Mouse (Mus musculus) adrenal gland, postnatal 4 days (tissue): ENCODE measurements around the gene Cdh18. TPM values are rescaled to one million over a fixed set of nuclear protein-coding genes. Genes with fewer than 3 reads are reported as not detected.
"Not testable (repeated sequence)": the region's sequence is repeated elsewhere in the genome, so short reads cannot be mapped to it uniquely, and the experiment has no call there.

ENCODE experiments used
- DNase-seq, 2 experiments: peaks; one replicate each; pipeline ENCODE4 v3.0.0; 2021 to 2022; ENCODE audit warnings: low spot score in 2 of 2, mixed read lengths in 2 of 2
- long read RNA-seq, 2 experiments: library from polyadenylated mRNA; stranded (forward); transcript quantifications; one replicate each; pipeline ENCODE4 v2.0.0; 2021
- total RNA-seq, 2 experiments: library from RNA; stranded (reverse); gene quantifications; 2 replicates each; pipeline ENCODE4 v1.2.3; 2021

The Cdh18 gene
- 1 to 10 TPM; 2.5 to 2.7 TPM for total RNA-seq
- long read RNA-seq, experiment 1: 0 reads
- long read RNA-seq, experiment 2: 0 reads

DNA sequence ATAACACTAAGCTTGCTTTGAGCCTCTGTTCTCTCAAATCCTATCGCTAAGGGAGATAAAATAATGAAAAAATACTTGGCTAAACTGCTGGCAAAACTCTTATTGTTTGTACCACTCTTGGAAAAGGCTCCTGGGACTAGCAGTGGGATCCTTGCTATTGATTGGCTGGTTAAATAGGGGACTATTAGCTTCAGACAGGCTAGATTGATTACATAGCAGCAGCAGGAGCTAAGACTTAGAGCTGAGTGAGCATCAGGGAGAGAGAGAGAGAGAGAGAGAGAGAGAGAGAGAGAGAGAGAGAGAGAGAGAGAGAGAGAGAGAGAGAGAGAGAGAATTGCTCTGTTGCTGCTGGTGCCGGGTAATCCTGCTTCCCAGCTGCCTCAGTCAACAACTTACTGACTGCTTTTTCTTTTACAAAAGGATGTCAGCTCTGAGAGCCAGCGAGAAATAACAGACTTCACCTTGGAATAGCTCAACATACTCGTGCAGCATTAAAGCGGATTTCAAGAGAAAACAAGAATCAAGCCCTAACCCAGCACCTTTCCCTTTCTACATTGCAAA lies at the start of gene Cdh18:
Gene Cdh18, plus strand, starts transcription at position 312 of the 561 bp plus-strand sequence.
- DNase-seq: no peak

DNA sequence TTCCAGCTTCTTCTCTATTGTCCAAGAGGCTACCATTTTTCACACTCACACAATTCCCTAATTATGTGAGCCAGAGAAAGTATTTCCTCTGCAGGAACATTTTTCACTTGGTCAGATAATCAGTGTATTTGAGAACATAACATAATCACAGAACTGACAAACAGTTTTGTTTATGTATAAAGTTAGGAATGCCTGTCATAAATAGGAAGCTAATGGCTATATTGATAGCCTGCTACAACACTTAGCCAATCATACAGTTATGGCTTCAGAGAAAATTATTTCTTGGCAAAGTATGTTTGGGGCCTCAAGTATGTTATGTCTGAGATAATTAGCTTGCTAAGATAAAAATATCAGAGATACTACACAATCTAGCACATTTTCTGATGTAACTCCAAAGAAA lies 37.6 kb upstream of the Cdh18 start:
- no peak for DNase-seq

DNA sequence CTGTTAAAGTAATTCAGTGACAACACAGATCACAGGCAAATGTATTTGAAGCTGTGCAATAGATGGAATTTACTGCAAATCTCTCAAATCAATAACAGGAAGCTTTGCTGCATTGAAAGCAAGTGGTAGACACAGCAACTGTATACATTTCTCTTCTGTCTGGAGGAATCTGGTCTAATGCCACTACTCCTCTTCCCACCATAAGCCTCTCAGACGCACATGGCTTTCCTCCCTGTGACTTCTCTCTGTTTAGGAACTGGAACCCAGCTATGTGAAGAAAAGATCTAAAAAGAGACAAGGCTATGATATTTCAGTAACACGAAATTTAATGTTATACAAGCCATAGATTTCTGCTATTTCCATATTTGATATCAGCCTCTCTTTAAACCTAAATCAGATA lies 13.0 kb upstream of the Cdh18 start:
- DNase-seq: no peak

DNA sequence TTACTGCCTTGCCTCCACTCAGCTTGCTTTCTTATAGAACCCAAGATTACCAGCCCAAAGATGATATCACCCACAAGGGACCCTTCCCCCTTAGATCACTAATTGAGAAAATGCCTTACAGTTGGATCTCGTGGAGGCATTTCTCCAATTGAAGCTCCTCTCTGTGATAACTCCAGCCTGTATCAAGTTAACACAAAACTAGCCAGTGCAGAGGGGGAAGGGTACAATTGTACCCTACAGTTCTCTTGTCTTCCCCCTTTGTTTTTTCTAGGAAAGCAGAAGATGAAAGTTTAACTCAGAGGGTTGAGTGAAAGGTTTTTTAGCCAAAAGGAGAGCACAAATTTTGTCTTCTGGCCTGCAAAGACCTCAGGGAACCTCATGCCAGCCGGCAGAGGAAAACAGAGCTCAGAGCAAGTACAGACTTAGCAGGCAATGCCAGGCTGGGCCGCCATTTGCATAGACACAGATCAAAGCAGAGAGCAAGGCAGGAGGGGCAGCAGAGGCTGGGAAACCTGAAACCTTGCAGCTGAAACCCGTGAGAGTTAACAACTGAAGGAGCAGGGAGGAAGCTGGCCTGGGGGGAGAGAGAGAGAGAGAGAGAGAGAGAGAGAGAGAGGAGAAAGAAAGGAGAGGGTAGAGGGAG lies 29.3 kb downstream of the Cdh18 start:
- no peak for DNase-seq

DNA sequence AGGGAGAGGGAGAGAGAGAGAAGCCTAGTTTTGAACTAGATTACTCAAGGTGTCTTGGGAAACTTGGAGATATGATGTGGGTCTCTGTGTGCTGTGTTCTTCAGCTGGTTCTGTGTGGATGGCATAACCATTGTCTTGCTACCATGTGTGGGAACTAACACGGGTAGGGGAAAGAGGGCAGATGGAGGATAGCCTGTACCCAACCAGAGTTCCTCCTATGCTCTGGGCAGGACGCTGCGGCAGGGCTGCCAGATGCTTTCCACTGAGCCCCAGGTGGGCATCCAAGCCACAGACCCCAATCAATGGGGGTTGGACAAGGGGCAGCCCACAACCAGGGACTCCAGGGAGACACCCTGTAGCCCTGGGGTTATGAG lies 29.8 kb downstream of the Cdh18 start:
- no peak for DNase-seq

DNA sequence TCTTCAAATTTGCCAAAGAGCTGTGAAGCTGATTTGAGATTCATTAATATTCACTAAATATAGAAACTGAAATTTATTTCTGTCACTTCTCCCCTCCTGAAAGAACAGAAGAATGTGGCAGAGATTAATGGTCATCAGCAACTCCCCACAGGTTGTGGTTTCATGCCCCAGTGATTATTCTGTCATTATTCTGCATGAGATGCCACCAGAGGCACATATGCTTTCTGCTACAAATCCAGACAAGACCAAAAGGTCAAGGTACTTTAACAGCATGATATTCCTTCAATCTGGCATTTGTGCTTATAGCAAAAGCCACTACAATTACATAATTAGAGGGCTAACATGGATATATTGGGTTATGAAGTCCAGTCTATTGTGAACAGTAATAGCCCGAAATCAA lies 35.8 kb downstream of the Cdh18 start:
- no peak for DNase-seq

DNA sequence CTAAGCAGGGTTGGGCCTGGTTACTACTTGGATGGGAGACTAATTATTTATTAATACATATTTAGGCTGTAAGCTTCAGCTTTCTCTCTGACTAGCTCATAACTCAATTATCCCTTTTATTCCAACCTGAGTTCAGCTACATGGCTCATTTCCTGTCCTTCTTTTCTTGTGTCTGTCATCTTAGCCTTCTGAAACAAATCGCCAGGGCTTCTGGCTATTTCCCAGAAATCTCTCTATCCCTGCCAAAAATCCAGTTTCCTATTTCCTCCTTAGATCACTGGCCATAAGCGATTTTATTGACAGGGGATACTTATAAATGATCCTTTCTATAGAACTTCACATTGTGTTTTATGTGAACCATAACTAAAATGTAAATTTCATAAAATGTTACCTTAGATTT lies 167.6 kb downstream of the Cdh18 start:
- no peak for DNase-seq

DNA sequence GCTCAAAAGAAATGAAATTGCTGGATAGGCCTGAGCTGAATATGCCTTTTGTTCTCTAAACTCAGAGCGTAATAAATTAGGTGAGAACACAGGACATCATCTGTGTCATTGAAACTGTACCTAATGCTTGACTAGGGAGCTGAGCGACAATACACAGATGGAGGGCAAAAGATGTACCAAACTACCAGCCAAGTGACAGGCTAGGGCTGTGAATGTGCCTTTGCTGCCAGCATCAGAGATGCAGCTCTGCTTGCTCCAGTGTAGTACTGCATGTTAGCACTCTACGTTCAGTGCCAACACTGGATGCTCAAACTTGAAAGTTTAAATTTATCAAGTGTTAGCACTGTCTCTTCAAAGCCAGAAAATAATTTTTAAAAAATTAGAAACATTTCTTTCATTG lies 168.9 kb downstream of the Cdh18 start:
- no peak for DNase-seq

DNA sequence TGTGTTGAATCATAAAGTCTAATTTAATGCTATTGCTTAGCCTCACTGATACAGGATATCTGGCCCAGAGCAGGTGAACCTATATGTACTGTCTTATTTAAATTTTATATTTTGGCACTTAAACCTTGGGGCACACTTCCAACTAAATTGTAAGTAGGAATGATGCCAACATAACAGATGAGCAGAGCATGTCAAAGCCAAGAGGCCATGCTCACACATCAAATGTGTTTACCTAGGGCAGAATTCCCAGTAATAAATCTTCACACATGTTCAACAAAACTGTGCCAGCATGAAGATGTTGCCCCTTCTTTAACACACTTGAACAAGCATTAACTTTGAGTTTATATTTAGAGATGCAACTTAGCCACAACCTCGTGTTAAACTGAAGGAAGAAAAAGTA lies 177.8 kb downstream of the Cdh18 start:
- DNase-seq: no peak

DNA sequence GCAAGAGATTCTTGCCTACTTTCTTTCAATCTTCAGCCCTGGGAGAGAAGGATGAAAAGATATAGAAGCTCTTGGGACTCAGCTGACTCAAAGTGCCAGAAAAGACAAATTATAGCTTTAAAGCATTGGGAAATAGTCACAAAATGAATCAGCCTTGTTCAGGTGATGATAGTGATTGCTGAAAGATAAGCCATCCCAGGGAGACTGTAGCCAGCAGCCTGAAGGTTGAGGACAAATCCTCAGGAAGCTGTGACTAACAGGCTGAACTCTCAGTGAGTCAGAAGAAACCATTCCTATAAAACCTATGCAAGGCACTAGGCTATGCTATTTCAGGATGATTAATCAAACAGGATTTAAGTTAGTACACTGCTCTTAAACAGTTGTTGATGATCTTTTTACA lies 184.2 kb downstream of the Cdh18 start:
- DNase-seq: no peak

DNA sequence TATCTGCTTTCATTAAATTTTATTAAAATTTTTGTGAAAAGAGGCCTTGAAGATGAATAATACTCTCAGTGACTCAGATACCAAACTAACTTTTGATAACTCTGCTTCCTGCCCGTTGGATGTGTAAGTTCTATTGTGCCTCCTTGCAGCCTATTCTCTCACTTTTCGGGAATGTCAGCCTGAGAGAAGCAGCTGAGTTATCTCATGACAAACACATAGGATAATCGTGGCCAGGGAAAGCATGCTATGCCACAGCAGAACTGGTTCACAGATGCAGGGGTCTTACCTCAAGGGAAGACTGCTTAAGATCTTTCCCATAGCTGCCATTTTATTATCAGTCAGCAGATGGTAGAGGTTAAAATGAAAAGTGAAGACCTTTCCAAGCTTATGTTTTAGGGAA lies 187.3 kb downstream of the Cdh18 start:
- DNase-seq: no peak

DNA sequence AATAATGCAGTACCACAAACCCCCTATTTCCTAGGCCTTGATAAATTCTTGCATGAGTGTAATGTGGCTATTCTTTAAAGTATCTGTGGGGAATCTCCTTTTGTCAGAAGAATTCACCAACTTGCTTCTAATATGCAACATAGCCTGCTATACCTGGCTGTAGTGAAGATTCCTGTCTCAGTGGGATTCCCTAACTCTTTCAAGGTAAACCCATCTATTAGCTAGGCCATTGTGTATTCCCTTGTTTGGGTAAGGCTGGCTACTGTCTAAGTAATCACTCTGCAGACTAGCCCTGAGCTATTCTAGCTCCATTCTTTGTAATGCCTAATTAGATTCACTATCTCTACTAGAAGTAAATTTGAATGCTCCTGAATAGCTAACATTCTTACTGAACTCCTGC lies 212.4 kb downstream of the Cdh18 start:
- DNase-seq: not testable (repeated sequence)

DNA sequence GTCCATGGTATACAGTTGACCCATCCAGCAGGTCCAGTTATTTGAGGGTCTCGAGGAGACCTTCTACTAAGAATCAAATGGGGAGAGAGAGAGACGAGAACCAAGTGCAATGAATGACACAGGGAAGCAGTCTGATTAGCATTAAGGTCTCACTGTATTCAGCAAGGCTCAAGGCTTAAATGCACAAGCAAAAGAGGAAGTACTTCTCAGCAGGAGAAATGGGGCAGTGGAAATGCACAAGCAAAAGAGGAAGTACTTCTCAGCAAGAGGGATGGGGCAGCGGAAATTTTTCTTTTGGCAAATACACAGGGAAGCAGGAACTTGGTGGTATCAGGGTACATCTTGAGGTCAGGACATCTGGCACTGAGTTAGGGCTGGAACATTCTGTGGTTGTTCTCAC lies 217.8 kb downstream of the Cdh18 start:
- DNase-seq: not testable (repeated sequence)

DNA sequence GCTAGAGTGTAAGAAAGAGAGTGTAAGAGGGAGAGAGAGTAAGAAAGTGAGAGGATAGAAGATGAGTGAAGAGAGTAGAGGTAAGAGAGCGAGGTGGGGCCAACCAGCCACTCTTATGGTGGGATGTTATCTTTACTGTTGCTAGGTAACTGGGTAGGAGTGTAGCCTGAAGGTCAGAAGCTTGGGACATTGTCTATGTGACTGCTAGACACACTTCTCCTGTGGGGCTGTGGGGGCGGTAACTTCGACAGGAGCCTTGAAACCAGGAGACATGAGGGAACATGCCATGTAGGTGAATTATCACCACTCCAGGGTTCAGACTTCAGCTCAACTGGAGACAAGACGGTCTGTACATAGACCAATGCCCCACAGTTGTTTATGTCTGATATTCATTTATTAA lies 227.5 kb downstream of the Cdh18 start:
- no peak for DNase-seq

DNA sequence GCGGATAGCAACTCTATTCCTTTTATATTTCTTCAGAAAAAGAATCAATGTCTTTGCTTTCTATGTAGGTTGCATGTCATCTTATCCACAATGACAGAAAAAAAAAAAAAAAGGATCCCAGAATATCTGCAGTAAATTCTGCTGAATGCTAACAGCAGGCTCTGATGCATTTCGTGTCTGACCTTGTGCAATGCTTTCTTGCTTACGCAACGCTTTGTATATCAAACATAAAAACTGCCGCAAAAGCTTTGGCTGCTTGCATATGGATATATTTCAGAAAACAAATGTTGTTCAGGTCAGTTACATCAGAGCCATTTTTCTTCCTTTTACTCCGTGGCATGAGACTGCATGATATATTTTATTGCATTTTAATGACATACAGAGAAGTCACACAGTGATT lies 240.9 kb downstream of the Cdh18 start:
- no peak for DNase-seq

DNA sequence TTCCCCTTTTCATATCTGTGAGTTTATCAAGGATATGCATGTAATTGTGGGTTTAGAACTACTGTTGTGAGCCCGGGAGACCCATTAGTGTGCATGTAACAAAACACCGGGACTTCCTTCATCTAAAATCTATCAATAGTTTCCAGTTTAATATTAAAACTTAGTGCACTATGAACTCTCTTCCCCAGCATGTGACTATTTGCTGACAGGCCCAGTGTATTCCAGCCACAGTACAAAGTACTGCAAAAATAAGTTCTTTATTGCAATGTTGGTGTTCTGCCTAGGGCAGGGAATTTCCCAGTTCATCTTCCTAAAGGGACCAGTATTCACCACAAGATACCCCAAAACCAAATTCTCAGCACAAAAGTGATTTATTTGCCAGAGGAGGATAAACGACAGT lies 243.0 kb downstream of the Cdh18 start:
- no peak for DNase-seq

DNA sequence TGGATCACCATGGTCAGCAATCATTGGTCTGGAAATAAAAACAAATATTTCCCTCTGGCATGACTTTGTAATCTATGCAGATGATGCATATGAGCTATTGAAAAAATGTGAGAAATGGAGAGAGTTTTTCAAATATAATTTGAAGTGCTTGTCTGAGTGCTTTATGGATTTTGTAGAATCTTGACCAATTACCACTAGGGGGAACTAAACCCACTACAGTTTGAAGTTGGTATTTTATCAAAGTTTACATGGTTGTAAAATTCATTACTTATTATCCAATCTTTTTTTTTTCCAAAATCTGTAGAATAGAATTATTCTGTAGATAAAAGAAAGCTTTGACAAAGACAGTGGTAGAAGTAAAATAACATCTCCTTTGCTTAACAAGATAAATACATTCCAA lies 284.3 kb downstream of the Cdh18 start:
- DNase-seq: no peak

DNA sequence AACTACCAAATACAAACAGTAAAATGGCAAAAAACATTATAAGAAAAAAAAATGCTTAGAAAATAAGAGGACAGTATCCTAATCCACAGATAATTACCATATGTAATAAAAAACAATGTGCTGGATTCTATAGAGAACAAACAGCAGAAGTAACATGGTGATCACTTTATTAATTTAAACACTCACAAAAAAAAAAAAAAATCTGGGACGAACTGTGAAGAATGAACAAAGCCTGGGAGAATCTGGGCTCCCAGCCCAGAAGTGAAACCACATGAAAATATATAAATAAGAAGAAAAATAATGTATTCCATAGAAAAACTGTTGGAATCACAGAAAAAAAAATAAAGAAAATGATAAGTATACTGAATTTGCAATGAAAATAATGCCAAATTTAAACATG lies 288.4 kb downstream of the Cdh18 start:
- no peak for DNase-seq

DNA sequence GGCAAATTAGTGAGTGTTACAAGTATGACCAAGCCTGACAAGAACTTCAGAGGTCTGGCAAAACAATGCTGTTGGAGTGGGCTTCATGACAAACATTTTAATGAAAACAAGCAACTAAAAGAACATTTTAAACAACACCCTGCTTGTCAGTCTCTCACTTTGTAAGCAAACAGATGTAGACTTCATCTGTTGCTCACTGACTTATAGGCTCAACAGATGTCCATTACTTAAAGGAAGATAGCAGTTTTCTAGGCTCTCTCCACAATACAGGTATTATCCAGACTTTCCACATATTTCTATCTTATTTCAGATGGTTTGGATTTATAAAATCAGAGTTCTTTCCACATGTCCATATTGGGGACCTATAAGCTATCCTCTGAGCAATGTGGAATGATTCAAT lies 308.9 kb downstream of the Cdh18 start:
- no peak for DNase-seq

DNA sequence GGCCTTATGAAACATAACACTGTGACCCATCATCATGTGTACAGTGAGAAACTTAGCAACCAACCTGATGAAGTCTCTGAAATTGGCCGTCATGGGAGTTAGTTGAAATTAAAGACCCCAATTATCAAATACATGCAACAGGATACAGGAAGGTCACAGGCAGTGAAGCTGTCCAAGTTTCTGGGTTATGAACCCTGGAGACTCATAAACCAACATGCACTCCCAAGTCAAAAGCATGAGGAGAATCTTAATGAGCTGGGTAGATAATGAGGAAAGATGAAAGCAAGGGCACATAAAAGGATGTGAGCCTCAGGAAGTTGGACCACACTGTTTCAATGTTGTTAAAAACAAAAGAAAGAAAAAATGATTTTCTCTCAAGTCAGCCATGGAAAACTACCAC lies 321.9 kb downstream of the Cdh18 start:
- no peak for DNase-seq

DNA sequence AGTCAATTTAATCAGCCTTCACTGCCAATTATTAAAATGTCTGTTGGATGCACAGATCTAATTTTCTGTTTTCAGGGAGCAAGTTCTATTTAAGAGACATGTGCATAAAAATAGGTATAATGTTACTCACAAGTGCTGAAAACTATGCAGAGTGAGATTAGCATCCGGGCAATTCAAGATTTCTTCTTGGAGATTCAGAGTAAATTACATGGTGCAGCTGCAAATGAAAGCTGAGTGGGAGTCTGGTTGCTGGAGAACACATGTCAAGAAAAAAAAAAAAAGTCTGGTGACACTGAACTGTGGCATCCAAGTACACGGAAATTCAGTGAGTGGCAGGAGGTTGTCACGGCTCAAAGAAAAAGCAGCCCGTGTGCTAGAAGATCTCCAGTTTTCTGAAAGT lies 348.9 kb downstream of the Cdh18 start:
- no peak for DNase-seq

DNA sequence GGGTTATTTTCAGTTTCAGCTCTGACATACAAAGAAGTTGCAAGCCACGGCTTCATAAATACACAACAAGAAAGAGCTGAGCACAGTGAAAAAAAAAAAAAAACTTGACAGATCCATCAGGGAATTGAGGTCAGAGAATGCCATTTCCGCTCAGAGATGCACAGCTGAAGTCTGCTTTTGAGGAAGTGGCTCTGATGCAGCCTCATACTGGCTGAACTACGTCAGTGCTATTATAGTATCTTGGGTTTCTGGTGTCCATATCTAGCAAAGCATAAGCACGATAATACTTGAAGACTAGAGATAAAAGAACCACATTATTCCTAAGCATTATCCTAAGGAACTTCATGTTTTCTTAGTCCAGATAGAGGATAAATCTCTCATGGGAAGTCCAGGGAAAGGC lies 349.4 kb downstream of the Cdh18 start:
- no peak for DNase-seq

DNA sequence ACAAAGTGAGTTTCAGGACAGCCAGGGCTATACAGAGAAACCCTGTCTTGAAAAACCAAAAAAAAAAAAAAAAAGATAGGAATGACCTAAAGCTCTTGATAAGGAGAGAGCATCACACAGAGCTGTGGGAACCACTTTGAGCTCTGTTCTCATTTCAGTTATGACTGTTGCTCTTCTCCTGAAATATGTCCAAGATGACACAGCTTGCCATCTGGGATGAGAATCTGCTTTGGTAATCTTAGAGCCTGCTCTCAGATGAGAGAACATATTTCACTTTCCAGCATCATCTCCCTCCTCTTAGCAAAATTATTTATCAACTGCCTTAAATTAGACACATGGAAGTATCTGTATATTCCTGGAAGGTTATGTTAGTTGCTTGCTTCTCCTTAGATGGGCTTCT lies 365.6 kb downstream of the Cdh18 start:
- DNase-seq: no peak

DNA sequence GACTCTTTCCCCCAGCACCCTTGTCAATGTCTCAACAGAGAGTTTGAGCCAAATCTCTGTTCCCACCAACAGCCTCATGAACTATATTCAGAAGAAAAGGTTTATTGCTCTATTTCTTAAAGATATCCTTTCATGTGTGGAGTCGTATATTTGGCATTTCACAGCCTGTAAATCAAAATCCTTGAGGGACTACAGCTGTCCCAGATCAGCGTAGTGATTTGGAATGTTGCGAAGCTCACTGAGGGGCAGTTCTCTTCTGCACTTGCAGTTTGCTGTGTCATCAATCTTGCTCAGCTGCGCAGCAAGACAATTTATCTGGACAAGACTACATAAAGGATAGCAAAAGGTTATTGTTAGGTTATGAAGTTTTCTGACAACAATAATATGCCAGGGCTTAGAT lies 385.5 kb downstream of the Cdh18 start:
- DNase-seq: no peak
